Mouse (Mus musculus) hindbrain, postnatal 0 days (tissue): Measurements from ENCODE around the gene Madd. TPM values are rescaled to one million over a fixed set of nuclear protein-coding genes. Genes with fewer than 3 reads are reported as not detected.
A peak's percentile ranks its signal among the peaks of the same experiment; 100 is the strongest.

Experiments used
- ATAC-seq: fragments of 200-750 bp; cut with Nextera tagmentation; 2 replicates; pipeline ENCODE4 v1.8.0; 2017; ENCODE audit warnings: mild to moderate bottlenecking, moderate TSS enrichment, moderate library complexity
- DNase-seq: peaks from one replicate; pipeline ENCODE4 v3.0.0-alpha.2; 2015; ENCODE audit warnings: low spot score
- H3K27ac ChIP-seq: fragments of 300-500 bp; sonication (generic); 2 replicates; pipeline ENCODE4 v1.5.1; 2014; ENCODE audit warnings: mild to moderate bottlenecking
- H3K27me3 ChIP-seq: fragments of 300-500 bp; sonication (generic); 2 replicates; pipeline ENCODE4 v1.6.1; 2014; ENCODE audit warnings: low read length, mixed read lengths; ENCODE audit not compliant: insufficient read depth
- H3K36me3 ChIP-seq: fragments of 300-500 bp; sonication (generic); 2 replicates; pipeline ENCODE4 v1.6.1; 2014; ENCODE audit warnings: low read length, mixed read lengths; ENCODE audit not compliant: insufficient read depth
- H3K4me1 ChIP-seq: fragments of 300-500 bp; sonication (generic); 2 replicates; pipeline ENCODE4 v1.6.1; 2014; ENCODE audit warnings: antibody characterized with exemption, low read length, mixed read lengths; ENCODE audit not compliant: insufficient read depth
- H3K4me2 ChIP-seq: fragments of 300-500 bp; sonication (generic); 2 replicates; pipeline ENCODE4 v1.6.1; 2014; ENCODE audit warnings: low read depth, mild to moderate bottlenecking, low read length, moderate library complexity, mixed read lengths
- H3K4me3 ChIP-seq: fragments of 300-500 bp; sonication (generic); 2 replicates; pipeline ENCODE4 v1.5.1; 2014; ENCODE audit warnings: low read length
- H3K9ac ChIP-seq: fragments of 300-500 bp; sonication (generic); replicated peaks from 2 replicates; pipeline ENCODE4 v1.6.1; 2014; ENCODE audit warnings: mild to moderate bottlenecking, low read length, moderate library complexity, mixed read lengths
- H3K9me3 ChIP-seq: fragments of 300-500 bp; sonication (generic); 2 replicates; pipeline ENCODE4 v1.6.1; 2016; ENCODE audit warnings: low read length, mixed read lengths
- CTCF ChIP-seq: IDR thresholded peaks from 2 replicates; pipeline ENCODE4 v1.5.1; 2016; ENCODE audit warnings: antibody characterized with exemption, control low read depth, low read depth
- WGBS: fragments of 180-500 bp; shearing (Covaris S2); extraction: QIAGEN DNeasy Blood & Tissue Kit; methylation state at CpG from one replicate; pipeline ENCODE4 v1.1.7; 2014; 5-methylcytosine and 5-hydroxymethylcytosine counted together
- polyA plus RNA-seq: library from polyadenylated mRNA; unstranded; fragments of >200 nt; fragmentation: Nextera tagmentation; extraction: Ambion mirVana; gene quantifications from 2 replicates; pipeline ENCODE4 v1.2.1, GENCODE M21; 2015
- total RNA-seq: library from RNA; depleted of rRNA; stranded (reverse); fragments of >200 nt; gene quantifications from 2 replicates; pipeline ENCODE4 v1.2.3, GENCODE M21; 2014

Gene Madd
- total and polyA plus RNA-seq, 2 experiments from 2014 or later = 31.3 to 64.2 TPM

- Histone ChIP-seq H3K9me3 (no peaks in the 10 kb centered on the region), H3K4me1 (no peaks in the 10 kb centered on the region), H3K36me3 (no peaks in the 10 kb centered on the region), H3K4me3 (no peak overlapping the region), H3K9ac (no peak overlapping the region), H3K4me2 (no peak overlapping the region), H3K27ac (no peak overlapping the region), H3K27me3 (no peaks in the 10 kb centered on the region)
- no peak for DNase-seq
- WGBS = 76% methylated on average over 4 of the region's 4 CpGs
- no peak for TF ChIP-seq CTCF
- no peak for ATAC-seq
Measured at GRCm38 (mm10) chr2:91187431-91187830, 3.8 kb upstream of the Madd start.

- H3K36me3 ChIP-seq = no peaks in the 10 kb centered on the region
- TF ChIP-seq CTCF = no peak
- H3K9me3 ChIP-seq = no peaks in the 10 kb centered on the region
- H3K4me1 ChIP-seq = 0 out of 2 replicates have a peak, but pooled peaks cover 6% of the 10 kb centered on the region
- no peak overlapping the region for H3K4me2 ChIP-seq
- no peak overlapping the region for H3K4me3 ChIP-seq
- 82% methylated on average over 1 of the region's 1 CpGs for WGBS
- ATAC-seq (no peak), DNase-seq (no peak)
- H3K27ac ChIP-seq = no peak overlapping the region
- H3K9ac ChIP-seq = no peak overlapping the region
- H3K27me3 ChIP-seq = no peaks in the 10 kb centered on the region
Measured at GRCm38 (mm10) chr2:91186208-91186607, 2.6 kb upstream of the Madd start.

- Histone ChIP-seq H3K9ac (peak overlapping the region; percentile 88), H3K4me3 (peak overlapping the region; percentile 97), H3K27ac (peak overlapping the region; percentile 94), H3K4me2 (peak overlapping the region; percentile 67), H3K27me3 (no peaks in the 10 kb centered on the region), H3K9me3 (no peaks in the 10 kb centered on the region), H3K36me3 (peaks cover 2% of the 10 kb centered on the region; the same call in 1 of the 2 replicates), H3K4me1 (0 out of 2 replicates have a peak, but pooled peaks cover 12% of the 10 kb centered on the region)
- WGBS = 0% methylated on average over 9 of the region's 9 CpGs
- peak; percentile 97 for ATAC-seq
- no peak for TF ChIP-seq CTCF
- peak; percentile 98 for DNase-seq
Measured at GRCm38 (mm10) chr2:91183148-91183513, 506 bp downstream of the Madd start.

- H3K36me3 ChIP-seq = peaks cover 7% of the 10 kb centered on the region; the same call in 1 of the 2 replicates
- WGBS = 1% methylated on average over 71 of the region's 81 CpGs
- no peaks in the 10 kb centered on the region for H3K9me3 ChIP-seq
- H3K4me1 ChIP-seq = 0 out of 2 replicates have a peak, but pooled peaks cover 12% of the 10 kb centered on the region
- no peaks in the 10 kb centered on the region for H3K27me3 ChIP-seq
- peak overlapping the region; percentile 94 for H3K27ac ChIP-seq
- ATAC-seq (peak; percentile 96), DNase-seq (peak; percentile 93)
- no peak for TF ChIP-seq CTCF
- H3K9ac ChIP-seq = peak overlapping the region; percentile 88
- peak overlapping the region; percentile 97 for H3K4me3 ChIP-seq
- H3K4me2 ChIP-seq = peak overlapping the region; percentile 67
Measured at GRCm38 (mm10) chr2:91182405-91183147, 1.1 kb downstream of the Madd start.

- DNase-seq = peak; percentile 18
- no peaks in the 10 kb centered on the region for H3K9me3 ChIP-seq
- H3K36me3 ChIP-seq = peaks cover 8% of the 10 kb centered on the region; the same call in 1 of the 2 replicates
- peak; percentile 11; the same call in 1 of the 2 replicates for ATAC-seq
- H3K4me3 ChIP-seq = peak overlapping the region; percentile 97
- H3K4me2 ChIP-seq = peak overlapping the region; percentile 67
- H3K9ac ChIP-seq = peak overlapping the region; percentile 88
- H3K27ac ChIP-seq = peak overlapping the region; percentile 94
- no peak for TF ChIP-seq CTCF
- H3K27me3 ChIP-seq = no peaks in the 10 kb centered on the region
- 0 out of 2 replicates have a peak, but pooled peaks cover 12% of the 10 kb centered on the region for H3K4me1 ChIP-seq
- WGBS = 9% methylated on average over 8 of the region's 8 CpGs
Measured at GRCm38 (mm10) chr2:91182016-91182404, 1.6 kb downstream of the Madd start.

- ATAC-seq (no peak), DNase-seq (no peak)
- Histone ChIP-seq H3K36me3 (peaks cover 21% of the 10 kb centered on the region), H3K9ac (no peak overlapping the region), H3K27ac (no peak overlapping the region), H3K9me3 (no peaks in the 10 kb centered on the region), H3K27me3 (no peaks in the 10 kb centered on the region), H3K4me1 (0 out of 2 replicates have a peak, but pooled peaks cover 12% of the 10 kb centered on the region), H3K4me3 (no peak overlapping the region), H3K4me2 (peak overlapping the region; percentile 67)
- no peak for TF ChIP-seq CTCF
- WGBS = 62% methylated on average over 5 of the region's 5 CpGs
Measured at GRCm38 (mm10) chr2:91180706-91181105, 2.9 kb downstream of the Madd start.

GRCm38 (mm10) chr2:91179825-91180224 is 3.8 kb downstream of the Madd start:
- WGBS = 36% methylated on average over 4 of the region's 4 CpGs
- ATAC-seq (no peak), DNase-seq (no peak)
- H3K9me3 ChIP-seq = no peaks in the 10 kb centered on the region
- H3K4me1 ChIP-seq = 0 out of 2 replicates have a peak, but pooled peaks cover 12% of the 10 kb centered on the region
- H3K27me3 ChIP-seq = no peaks in the 10 kb centered on the region
- H3K9ac ChIP-seq = no peak overlapping the region
- H3K27ac ChIP-seq = no peak overlapping the region
- no peak for TF ChIP-seq CTCF
- no peak overlapping the region for H3K4me3 ChIP-seq
- peaks cover 27% of the 10 kb centered on the region for H3K36me3 ChIP-seq
- no peak overlapping the region for H3K4me2 ChIP-seq
